Mouse (Mus musculus) stomach, postnatal 0 days (tissue): ENCODE measurements around the gene Nme3. TPM values are rescaled to one million over a fixed set of nuclear protein-coding genes. Genes with fewer than 3 reads are reported as not detected.

Experiments used
- ATAC-seq: fragments of 200-750 bp; cut with Nextera tagmentation; 2 replicates; pipeline ENCODE4 v1.8.0; 2017; ENCODE audit not compliant: low FRiP score, low TSS enrichment
- DNase-seq: peaks from one replicate; pipeline ENCODE4 v3.0.0-alpha.2; 2016; ENCODE audit warnings: low spot score
- H3K27ac ChIP-seq: fragments of 300-500 bp; sonication (generic); replicated peaks from 2 replicates; pipeline ENCODE4 v1.5.1; 2014; ENCODE audit warnings: mild to moderate bottlenecking, control low read depth
- H3K27me3 ChIP-seq: fragments of 300-500 bp; sonication (generic); 2 replicates; pipeline ENCODE4 v1.6.1; 2014; ENCODE audit warnings: low read length; ENCODE audit not compliant: control insufficient read depth, insufficient read depth
- H3K36me3 ChIP-seq: fragments of 300-500 bp; sonication (generic); 2 replicates; pipeline ENCODE4 v1.6.1; 2014; ENCODE audit warnings: low read length, mixed read lengths; ENCODE audit not compliant: control insufficient read depth, insufficient read depth
- H3K4me1 ChIP-seq: fragments of 300-500 bp; sonication (generic); replicated peaks from 2 replicates; pipeline ENCODE4 v1.6.1; 2014; ENCODE audit warnings: antibody characterized with exemption; ENCODE audit not compliant: control insufficient read depth, insufficient read depth
- H3K4me2 ChIP-seq: fragments of 300-500 bp; sonication (generic); replicated peaks from 2 replicates; pipeline ENCODE4 v1.6.1; 2014; ENCODE audit warnings: low read depth, mild to moderate bottlenecking, control low read depth, moderate library complexity
- H3K4me3 ChIP-seq: fragments of 300-500 bp; sonication (generic); 2 replicates; pipeline ENCODE4 v1.5.1; 2014; ENCODE audit warnings: low read depth, low read length, control low read depth
- H3K9ac ChIP-seq: fragments of 300-500 bp; sonication (generic); 2 replicates; pipeline ENCODE4 v1.6.1; 2014; ENCODE audit warnings: mild to moderate bottlenecking, low read length, control low read depth, mixed read lengths
- H3K9me3 ChIP-seq: fragments of 300-500 bp; sonication (generic); 2 replicates; pipeline ENCODE4 v1.6.1; 2016; ENCODE audit warnings: low read length; ENCODE audit not compliant: control insufficient read depth
- CTCF ChIP-seq: IDR thresholded peaks from 2 replicates; pipeline ENCODE4 v1.5.1; 2016; ENCODE audit warnings: antibody characterized with exemption, low read depth, mild to moderate bottlenecking, moderate library complexity
- EP300 ChIP-seq: optimal IDR thresholded peaks from 2 replicates; pipeline ENCODE3; 2016; ENCODE audit warnings: antibody characterized with exemption
- WGBS: fragments of 180-500 bp; shearing (Covaris S2); extraction: QIAGEN DNeasy Blood & Tissue Kit; methylation state at CpG from one replicate; pipeline ENCODE4 v1.1.7; 2014; 5-methylcytosine and 5-hydroxymethylcytosine counted together
- polyA plus RNA-seq: library from polyadenylated mRNA; unstranded; fragments of >200 nt; fragmentation: Nextera tagmentation; extraction: Ambion mirVana; gene quantifications from 2 replicates; pipeline ENCODE4 v1.2.1, GENCODE M21; 2015

Nme3 gene
- polyA plus RNA-seq, 1 experiment from 2014 or later: 40.2 TPM

DNA sequence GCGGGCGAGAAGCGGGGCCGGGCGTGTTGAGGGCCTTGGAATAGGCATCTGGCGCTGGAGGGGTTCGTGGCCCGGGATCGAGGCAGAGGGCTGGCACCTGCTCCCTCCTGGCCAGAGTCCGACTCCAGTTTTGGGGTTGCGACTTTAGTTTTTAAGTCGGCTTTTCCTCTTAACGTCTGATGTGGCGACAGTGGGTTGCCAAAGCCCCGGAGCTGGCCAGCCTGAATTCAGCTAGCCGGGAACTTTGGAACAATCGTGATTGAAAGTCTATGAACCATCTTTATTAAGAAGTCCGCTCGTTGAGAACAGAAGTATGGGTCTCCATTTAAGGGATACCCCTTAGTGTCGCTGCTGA lies 45.5 kb upstream of the Nme3 start:
- no peaks in the 10 kb centered on the region for H3K9me3 ChIP-seq
- H3K4me1 ChIP-seq: no peaks in the 10 kb centered on the region
- DNase-seq: no peak
- H3K4me2 ChIP-seq: peak overlapping the region; percentile 92
- H3K27me3 ChIP-seq: no peaks in the 10 kb centered on the region
- TF ChIP-seq CTCF (no peak), EP300 (no peak)
- peaks cover 1% of the 10 kb centered on the region; the same call in 1 of the 2 replicates for H3K36me3 ChIP-seq
- WGBS: under 1% methylated on average over 20 of the region's 20 CpGs
- peak overlapping the region; percentile 56; the same call in 1 of the 2 replicates for H3K27ac ChIP-seq
- no peak for ATAC-seq
- H3K4me3 ChIP-seq: peak overlapping the region; percentile 70
- H3K9ac ChIP-seq: peak overlapping the region; percentile 72

DNA sequence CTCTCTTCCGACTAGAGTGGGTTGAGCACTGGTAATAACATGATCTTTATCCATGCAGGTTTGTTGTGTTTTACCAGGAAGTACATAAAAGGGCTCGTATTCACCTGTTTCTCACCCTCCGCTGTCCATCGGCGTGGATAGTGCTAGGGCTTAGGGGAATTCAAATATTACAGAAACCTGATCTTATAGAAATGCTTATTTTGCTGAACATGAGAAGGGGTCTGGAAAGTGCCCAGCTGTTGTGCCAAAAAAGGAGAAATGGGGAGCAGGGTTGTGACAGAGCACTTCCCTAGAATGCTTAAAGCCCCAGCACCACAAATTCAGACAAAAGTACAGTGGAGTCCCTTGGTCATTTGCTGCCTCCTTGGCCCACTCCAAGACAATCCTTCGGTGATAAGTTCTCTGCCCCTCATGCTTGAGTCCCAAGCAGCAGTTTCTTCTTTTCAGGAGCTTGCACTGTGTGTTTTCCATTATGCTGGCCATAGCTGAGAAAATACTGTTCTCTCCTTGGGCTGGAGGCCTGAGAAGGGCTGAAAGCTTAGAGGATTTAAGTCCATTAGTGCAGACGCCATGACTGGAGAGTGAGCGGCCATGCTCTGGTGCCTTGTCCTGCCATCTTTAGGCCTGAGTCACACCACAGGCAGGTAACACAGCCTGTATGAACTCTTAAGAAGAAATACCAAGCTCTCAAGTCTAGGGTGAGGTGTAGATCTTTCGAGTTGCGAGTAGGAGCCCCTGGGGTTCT lies 44.7 kb upstream of the Nme3 start:
- no peaks in the 10 kb centered on the region for H3K27me3 ChIP-seq
- H3K4me2 ChIP-seq: peak overlapping the region; percentile 92
- TF ChIP-seq CTCF: no peak
- no peak for TF ChIP-seq EP300
- DNase-seq (no peak), ATAC-seq (no peak)
- no peak overlapping the region for H3K27ac ChIP-seq
- H3K4me1 ChIP-seq: no peaks in the 10 kb centered on the region
- peak overlapping the region; percentile 70; the same call in 1 of the 2 replicates for H3K4me3 ChIP-seq
- H3K9me3 ChIP-seq: no peaks in the 10 kb centered on the region
- 74% methylated on average over 10 of the region's 10 CpGs for WGBS
- peaks cover 4% of the 10 kb centered on the region; the same call in 1 of the 2 replicates for H3K36me3 ChIP-seq
- peak overlapping the region; percentile 72 for H3K9ac ChIP-seq

DNA sequence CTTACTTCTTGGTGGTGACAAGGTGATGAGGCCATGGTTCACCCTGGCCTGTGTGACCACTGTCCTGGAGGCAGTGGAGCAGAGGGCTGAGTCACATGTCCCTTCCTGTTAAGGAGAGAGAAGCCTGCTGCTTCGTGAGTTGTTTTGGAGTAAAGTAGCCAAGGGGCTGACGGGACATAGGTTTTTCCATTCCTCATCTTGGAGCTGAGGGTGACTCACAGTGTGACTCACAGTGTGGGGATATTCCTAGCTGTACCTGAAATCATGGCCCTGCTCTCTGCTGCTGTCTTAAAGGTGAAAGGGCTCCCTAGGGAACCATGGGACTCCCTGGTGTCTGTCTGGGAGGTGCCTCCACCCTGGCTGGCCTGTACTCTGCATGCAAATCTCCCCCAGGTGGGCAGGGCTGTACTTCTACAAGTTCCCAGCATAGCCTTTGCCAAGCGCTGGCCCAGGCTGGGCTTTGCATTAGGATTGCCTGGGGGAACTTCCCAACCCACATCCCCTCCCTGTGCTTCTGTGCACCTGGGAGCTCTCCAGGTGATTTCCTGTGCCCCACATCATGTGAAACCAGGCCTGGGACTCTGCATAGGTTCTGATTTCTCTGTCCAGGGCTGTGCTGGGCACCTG lies 40.3 kb upstream of the Nme3 start:
- ATAC-seq: no peak
- Histone ChIP-seq H3K9me3 (no peaks in the 10 kb centered on the region), H3K36me3 (peaks cover 9% of the 10 kb centered on the region; the same call in 1 of the 2 replicates), H3K27me3 (no peaks in the 10 kb centered on the region), H3K4me2 (no peak overlapping the region), H3K4me3 (no peak overlapping the region), H3K9ac (no peak overlapping the region), H3K4me1 (no peaks in the 10 kb centered on the region), H3K27ac (no peak overlapping the region; the same call in 1 of the 2 replicates)
- 77% methylated on average over 3 of the region's 3 CpGs for WGBS
- no peak for DNase-seq
- TF ChIP-seq CTCF (no peak), EP300 (no peak)

DNA sequence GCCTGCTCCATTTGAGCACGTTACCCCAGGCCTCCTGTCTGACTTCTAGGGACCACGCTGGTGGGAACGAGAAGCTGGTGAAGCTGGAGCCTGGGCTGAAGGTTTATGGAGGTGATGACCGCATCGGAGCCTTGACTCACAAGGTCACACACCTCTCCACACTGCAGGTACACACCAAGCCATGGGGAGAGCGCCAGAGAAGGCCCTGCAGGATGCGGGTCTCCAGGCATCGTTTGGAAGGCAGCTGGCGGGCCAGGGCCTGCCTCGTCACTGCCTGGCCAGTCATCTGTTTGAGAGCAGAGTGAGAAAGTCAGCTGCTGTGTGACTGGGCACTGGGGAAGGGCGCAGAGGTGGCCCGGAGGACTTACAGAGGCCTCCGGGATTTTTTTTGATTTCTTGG lies 39.7 kb upstream of the Nme3 start:
- TF ChIP-seq CTCF (no peak), EP300 (no peak)
- 93% methylated on average over 13 of the region's 13 CpGs for WGBS
- H3K4me3 ChIP-seq: no peak overlapping the region
- no peak overlapping the region for H3K4me2 ChIP-seq
- H3K9ac ChIP-seq: no peak overlapping the region
- DNase-seq: no peak
- no peaks in the 10 kb centered on the region for H3K4me1 ChIP-seq
- no peak overlapping the region for H3K27ac ChIP-seq
- no peaks in the 10 kb centered on the region for H3K9me3 ChIP-seq
- ATAC-seq: no peak
- H3K27me3 ChIP-seq: no peaks in the 10 kb centered on the region
- H3K36me3 ChIP-seq: peaks cover 15% of the 10 kb centered on the region

DNA sequence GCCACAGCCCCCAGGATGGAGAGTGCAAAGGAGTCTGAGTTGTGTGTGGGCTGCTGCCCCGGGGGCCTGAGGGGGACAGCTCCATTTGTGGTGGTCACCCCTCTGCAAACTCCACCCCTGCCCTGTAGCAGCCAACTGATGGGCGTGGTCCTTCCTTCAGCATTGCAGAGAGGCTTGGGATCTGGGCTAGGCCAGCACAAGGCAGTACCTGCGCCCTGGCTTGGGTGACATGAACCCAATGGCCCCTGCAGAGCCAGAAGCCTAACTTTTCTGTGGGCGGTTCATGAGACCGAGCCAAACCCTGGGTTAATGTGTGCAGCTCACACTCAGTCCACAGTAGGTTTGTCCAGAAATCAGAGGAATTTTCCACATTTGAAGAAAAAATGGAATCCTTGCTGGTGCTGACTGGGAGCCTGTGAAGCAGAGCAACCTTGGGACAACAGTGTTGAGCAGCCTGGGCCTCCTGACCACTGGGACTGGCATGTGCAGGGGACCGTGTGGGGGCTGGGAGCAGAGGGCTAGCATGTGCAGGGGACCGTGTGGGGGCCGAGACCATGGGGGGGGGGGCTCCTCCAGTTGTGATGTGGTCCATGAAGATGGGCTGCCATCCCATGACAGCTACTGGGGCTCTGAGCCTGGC lies 38.3 kb upstream of the Nme3 start:
- Histone ChIP-seq H3K27me3 (no peaks in the 10 kb centered on the region), H3K4me3 (no peak overlapping the region), H3K36me3 (peaks cover 15% of the 10 kb centered on the region), H3K9me3 (no peaks in the 10 kb centered on the region), H3K9ac (no peak overlapping the region), H3K4me1 (no peaks in the 10 kb centered on the region), H3K4me2 (no peak overlapping the region), H3K27ac (no peak overlapping the region)
- TF ChIP-seq CTCF (no peak), EP300 (no peak)
- ATAC-seq (0 out of 2 replicates have a peak, but pooled peaks have one; percentile 15), DNase-seq (no peak)
- whole genome bisulfite sequencing: 85% methylated on average over 8 of the region's 8 CpGs
